Mouse (Mus musculus): Measurements from ENCODE around the gene Slfn5.
"Not testable (repeated sequence)": the region's sequence is repeated elsewhere in the genome, so short reads cannot be mapped to it uniquely, and the experiment has no call there.

Gene Slfn5

DNA sequence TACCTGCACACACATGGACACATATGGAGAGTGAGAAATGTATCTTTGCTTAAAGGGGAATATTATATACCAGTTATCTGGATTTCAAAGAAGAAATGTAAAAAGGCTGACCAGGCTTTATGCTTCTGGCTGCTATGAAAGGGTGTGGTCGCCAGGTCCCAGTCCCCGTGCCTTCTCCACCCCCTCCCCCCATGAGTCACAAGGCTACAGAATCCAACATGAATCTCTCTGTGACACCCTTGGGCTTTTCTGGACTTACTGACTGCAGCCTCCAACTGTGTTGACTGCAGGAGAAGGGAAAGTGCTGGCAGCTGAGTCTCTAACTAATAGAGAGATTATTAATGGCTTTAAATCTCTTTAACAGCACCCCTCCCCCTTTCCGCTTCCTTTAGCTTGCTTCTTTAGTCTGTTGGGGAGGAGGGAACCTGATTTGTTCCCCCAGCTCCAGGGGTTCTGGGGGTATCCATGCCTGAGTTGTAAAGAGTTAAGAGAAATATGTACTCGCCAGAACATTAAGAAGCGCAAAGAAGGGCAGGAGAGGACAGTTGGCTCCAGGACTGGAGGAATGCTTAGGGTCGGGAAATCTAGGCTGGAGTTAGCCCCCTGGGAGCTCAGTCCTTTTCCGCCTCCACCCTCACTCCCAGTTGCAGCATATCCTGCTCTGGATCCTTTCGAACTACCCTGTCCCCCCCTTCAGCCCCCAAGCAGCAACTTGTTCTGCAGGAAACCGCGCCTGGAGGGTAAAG, at the start of gene Slfn5:
TSS of gene Slfn5 (plus strand) at position 614 of the 746 bp plus-strand sequence.
- no peak for DNase-seq (ENCODE audit: low spot score)

DNA sequence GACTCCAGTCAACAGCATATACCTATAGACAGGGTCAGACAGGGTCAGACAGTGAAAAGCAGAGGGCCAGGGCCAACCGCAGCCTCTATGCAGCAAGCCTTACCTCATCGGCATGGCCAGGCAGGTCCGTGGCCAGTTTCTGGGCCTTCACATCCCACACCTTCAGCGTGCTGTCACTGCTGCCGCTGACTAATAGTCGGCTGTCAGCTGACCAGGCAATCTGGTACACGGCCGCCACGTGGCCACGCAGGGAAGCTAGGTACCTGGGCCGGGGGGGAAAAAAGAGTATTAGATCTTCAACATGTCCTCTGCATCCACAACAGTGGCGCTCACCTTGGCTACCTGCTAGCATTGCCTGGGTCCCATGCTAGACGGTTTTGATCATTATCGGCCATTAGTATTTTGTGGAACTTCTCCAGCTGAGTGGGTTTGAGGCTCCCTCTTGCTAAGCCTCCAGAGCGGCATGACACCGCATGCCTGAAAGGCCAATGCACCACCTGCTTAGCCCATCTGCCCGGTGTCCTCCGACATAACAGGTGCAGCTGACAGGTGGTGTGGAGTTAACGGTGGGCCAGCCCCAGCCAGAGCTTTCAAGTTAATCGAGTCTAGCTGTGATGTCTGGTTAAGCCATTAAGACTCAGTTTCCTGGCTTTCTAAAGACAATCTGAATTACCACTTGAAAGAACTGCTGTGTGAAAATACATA, 49.4 kb upstream of the Slfn5 start:
- DNase-seq (ENCODE audit: low spot score) = no peak

- no peak for DNase-seq (ENCODE audit: low spot score)
Observed at GRCm38 (mm10) chr11:82904952-82905351, 46.2 kb upstream of the Slfn5 start.

GRCm38 (mm10) chr11:82905816-82906215, 45.3 kb upstream of the Slfn5 start:
- DNase-seq (ENCODE audit: low spot score) = no peak

GRCm38 (mm10) chr11:82907651-82908607, 43.2 kb upstream of the Slfn5 start, which contains the start of gene Nle1:
Gene Nle1 (minus strand): TSS chr11:82908411.
- DNase-seq (ENCODE audit: low spot score) = peak; percentile 91

DNA sequence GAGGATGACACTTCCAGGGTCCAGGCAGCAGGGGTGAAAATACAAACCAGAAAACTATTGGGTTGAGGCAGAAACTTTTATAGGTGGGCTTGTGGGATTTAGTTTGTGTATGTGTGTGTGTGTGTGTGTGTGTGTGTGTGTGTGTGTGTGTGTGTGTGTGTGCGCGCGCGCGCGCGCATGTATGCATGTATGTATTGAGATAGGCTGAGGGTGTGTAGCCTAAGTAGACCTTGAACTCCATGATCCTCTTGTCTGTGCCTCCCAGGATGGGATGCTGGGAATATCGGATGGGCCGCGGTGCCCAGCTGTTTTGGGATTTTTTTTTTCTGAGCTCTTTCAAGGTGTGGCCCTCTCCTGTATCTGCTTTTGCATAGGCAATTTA, 42.5 kb upstream of the Slfn5 start:
- DNase-seq (ENCODE audit: low spot score) = no peak

DNA sequence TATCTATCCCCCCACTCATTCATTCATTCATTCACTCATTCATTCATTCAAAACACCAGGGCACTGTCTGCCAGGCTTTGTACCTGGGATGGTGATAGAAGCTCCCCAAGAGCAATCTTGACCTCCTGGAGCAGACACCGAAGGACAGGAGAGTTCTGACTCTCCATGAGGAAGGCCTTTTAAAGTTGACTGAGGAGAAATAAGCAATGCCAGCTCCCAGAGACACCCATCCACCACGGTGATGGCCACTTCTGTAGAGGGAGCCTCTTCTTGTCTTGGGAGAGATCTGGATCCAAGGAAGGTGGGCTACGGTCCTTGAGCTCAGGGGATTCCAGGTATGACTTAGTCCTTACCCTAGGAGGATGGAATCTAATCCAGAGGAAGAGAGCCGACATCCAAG, 40.9 kb upstream of the Slfn5 start, which contains the start of gene Unc45b:
TSS of gene Unc45b (plus strand) at position 301 of the 400 bp plus-strand sequence.
- DNase-seq (ENCODE audit: low spot score) = no peak

GRCm38 (mm10) chr11:82910679-82911389, 40.3 kb upstream of the Slfn5 start:
- DNase-seq (ENCODE audit: low spot score) = no peak

- peak; percentile 53 for DNase-seq (ENCODE audit: low spot score)
Observed at GRCm38 (mm10) chr11:82914711-82915352, 36.3 kb upstream of the Slfn5 start.

DNA sequence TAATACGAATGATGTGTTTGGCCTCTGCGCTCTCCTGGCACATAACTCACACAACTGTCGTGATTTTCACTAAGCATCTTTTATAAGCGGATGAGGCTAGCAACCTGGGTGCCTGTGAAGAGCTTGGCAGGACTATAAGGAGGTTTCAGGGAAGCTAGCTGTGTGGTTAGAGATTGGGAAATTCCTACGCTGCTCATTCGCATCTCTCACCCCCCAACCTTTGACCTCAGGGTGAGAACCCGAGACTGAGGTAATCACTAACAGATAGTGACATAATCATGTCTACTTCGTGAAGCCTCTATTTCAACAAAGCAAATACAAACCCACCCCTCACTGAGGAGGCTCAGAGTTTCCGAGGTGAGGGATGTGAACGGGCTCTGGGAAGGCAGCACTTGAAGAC, 30.4 kb upstream of the Slfn5 start:
- DNase-seq (ENCODE audit: low spot score) = no peak

DNA sequence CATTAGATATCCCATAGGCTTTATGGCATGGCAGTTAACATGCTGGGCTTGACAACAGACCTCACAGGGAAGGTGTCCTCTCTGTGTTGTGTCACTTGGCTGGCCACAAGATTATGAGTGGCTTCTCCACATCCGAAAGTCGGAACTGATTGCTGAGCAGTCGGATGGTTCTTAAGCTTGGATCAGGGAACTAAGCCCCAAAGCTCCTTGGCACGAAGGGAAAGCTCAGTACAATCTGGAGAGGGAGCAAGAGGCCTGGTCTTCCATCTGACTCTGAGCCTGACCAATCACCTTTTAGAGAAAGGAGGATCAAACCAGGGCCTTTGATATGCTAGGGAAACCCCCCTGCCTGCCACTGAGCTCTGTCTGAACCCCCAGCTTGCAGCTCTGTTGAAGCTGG, 29.5 kb upstream of the Slfn5 start:
- no peak for DNase-seq (ENCODE audit: low spot score)

GRCm38 (mm10) chr11:82923910-82924309, 27.2 kb upstream of the Slfn5 start:
- not testable (repeated sequence) for DNase-seq (ENCODE audit: low spot score)

DNA sequence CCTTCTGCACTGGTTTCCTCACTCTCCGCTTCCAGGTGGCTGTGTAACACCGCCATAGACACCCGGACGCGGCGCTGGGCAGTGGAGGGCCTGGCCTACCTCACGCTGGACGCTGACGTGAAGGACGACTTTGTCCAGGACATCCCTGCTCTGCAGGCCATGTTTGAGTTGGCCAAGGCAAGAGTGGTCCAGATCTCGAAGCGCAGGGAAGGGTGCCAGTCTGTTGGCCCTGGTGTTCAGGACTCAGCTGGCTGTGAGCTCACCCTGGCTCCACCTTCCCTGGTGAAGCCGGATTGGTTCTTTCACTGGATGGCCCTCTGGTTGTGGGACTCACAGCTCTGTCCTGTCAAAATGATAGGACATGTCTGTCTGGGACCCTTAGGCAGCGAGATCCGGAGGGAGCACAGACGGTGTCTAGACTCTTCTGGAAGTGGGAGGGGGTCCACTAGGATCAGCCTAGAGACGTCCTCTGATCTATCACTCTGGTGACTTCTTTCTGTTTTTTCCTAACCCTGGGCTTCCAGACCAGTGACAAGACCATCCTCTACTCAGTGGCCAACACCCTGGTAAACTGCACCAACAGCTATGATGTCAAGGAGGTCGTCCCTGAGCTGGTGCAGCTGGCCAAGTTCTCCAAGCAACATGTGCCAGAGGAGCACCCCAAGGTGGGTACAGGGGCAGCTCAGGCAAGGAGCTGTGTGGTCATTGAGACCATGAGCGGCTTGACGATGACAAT, 22.1 kb upstream of the Slfn5 start:
- no peak for DNase-seq (ENCODE audit: low spot score)

DNA sequence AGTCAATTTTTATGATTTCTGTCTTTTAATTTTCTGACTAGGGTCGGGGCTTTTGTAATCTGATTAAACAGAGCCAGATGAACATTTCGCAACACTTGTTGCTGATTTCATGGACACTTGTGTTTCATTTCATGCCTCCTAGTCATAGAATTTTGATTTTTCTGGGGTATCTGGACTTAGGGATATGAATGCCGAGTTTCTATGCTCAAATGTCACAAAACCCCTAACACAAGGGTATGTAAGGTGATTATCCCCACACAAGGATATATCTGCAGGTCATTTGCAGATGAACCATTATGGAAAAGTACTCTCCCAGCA, 21.6 kb upstream of the Slfn5 start:
- DNase-seq (ENCODE audit: low spot score) = no peak

DNA sequence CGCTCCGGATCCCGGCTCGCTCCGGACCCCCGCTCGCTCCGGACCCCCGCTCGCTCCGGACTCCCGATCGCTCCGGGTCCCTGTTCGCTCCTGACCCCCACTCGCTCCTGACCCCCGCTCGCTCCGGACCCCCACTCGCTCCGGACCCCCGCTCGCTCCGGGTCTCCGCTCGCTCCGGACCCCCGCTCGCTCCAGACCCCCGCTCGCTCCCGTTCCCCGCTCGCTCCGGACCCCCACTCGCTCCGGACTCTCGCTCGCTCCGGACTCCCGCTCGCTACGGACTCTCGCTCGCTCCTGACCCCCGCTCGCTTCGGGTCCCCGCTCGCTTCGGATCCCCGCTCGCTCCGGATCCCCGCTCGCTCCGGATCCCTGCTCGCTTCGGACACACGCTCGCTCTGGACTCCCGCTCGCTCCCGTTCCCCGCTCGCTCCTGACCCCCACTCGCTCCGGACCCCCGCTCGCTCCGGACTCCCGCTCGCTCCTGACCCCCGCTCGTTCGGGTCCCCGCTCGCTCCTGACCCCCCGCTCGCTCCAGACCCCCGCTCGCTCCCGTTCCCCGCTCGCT, 20.7 kb upstream of the Slfn5 start:
- DNase-seq (ENCODE audit: low spot score) = not testable (repeated sequence)

- not testable (repeated sequence) for DNase-seq (ENCODE audit: low spot score)
Observed at GRCm38 (mm10) chr11:82931161-82931560, 20.0 kb upstream of the Slfn5 start.

- not testable (repeated sequence) for DNase-seq (ENCODE audit: low spot score)
Observed at GRCm38 (mm10) chr11:82931671-82932450, 19.3 kb upstream of the Slfn5 start.

DNA sequence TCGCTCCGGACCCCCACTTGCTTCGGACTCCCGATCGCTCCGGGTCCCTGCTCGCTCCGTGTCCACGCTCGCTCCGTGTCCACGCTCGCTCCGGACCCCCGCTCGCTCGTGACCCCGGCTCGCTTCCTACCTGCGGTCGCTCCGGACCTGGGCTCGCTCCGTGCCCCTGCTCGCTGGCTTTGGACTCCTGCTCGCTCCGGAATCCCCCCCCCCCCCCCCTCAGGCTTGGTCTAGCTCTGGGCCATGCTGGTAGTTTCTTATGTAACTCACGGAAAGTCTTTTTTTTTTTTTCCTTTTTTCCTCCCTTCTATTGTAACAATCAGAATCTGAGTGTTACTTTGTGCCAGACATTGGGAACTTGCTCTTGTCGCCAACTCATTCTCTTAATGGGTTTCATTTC, 18.0 kb upstream of the Slfn5 start:
- DNase-seq (ENCODE audit: low spot score) = no peak

GRCm38 (mm10) chr11:82943336-82943735, 7.8 kb upstream of the Slfn5 start:
- no peak for DNase-seq (ENCODE audit: low spot score)
